Mouse (Mus musculus) spleen, adult 2 months (tissue): ENCODE measurements around the gene Fry.

Experiments used
- CTCF ChIP-seq: fragments of 200-500 bp; IDR thresholded peaks from 2 replicates; pipeline ENCODE4 v1.5.1; 2011; ENCODE audit warnings: mild to moderate bottlenecking, inconsistent platforms; ENCODE audit not compliant: insufficient read depth, insufficient read length, insufficient replicate concordance; ENCODE audit errors: extremely low read depth
- POLR2A ChIP-seq: fragments of 200-500 bp; IDR thresholded peaks from 2 replicates; pipeline ENCODE4 v1.6.1; 2011; ENCODE audit warnings: low read depth, low read length, inconsistent platforms

DNA sequence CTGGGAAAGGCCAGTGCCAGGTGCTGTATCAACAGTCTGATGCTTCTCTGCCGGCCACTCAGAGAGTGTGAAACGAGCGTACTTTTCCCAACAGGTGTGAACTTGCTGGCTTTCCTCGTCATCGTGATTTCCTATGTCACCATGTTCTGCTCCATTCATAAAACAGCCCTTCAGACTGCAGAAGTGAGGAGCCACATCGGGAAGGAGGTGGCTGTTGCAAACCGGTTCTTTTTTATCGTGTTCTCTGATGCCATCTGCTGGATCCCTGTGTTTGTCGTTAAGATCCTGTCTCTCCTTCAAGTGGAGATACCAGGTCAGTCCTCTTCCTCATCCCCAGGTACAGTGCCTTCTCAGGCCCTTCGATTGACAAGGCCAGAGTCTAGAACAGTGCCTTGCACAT lies 48.4 kb upstream of the Fry start:
- TF ChIP-seq POLR2A (no peak), CTCF (no peak)
